Mouse (Mus musculus): ENCODE measurements at regions not wholly inside any gene's neighbourhood (a gene's known extent, or its start where the extent isn't known, plus 50 kb on each side); places are given as distances from the start of the nearest gene placed in this dataset.

DNA sequence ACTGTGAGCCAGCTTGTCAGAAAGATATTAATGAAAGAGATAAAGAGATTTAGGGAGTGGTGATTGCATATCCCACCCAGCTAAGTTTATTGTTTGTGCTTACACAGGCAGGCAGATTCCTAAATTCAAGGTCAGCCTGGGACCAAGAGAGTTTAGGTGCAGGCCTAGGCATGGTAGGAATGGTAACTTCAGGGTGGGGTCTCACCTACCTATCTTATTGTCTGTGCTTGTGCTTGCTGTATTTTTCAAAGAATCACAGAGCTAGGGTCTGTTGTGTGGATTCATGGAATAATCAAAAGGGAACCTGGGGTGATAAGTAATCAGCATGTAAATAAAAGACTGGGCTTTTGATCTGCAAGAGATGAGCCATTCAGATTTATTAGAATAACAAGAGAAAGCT lies 642.4 kb downstream of the Pkhd1 start:
- H3K4me2 ChIP-seq = no peak overlapping the region
- no peak overlapping the region for H3K4me3 ChIP-seq
- H3K9ac ChIP-seq = no peak overlapping the region
- ATAC-seq (ENCODE audit: low FRiP score) = no peak
- no peaks in the 10 kb centered on the region for H3K36me3 ChIP-seq
- 0 out of 2 replicates have a peak, but pooled peaks cover 3% of the 10 kb centered on the region for H3K27me3 ChIP-seq
- no peaks in the 10 kb centered on the region for H3K9me3 ChIP-seq
- H3K4me1 ChIP-seq (replicated peaks) = no peaks in the 10 kb centered on the region
- H3K27ac ChIP-seq = no peak overlapping the region

DNA sequence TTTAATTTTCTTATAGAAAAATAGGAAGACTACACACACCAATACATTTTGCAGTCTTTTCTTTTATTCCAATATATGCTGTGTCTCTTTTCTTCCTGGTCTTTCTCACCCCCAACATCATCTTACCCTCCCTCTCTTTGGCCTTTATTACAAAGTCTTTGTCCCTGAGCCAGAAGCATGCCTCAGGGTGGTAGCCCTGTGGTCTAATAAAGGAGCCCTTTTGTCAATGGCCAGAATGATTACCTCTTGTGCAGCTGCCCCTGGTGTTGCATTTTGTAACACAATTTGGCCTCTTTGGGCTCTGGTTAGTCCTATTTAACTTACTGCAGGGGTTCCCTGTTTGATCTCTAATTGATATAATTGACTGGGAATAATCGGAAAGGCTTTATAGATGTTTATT lies 636.7 kb downstream of the Pkhd1 start:
- Histone ChIP-seq H3K27ac (no peak overlapping the region), H3K9me3 (no peaks in the 10 kb centered on the region), H3K4me2 (no peak overlapping the region), H3K4me1 (replicated peaks) (peaks cover 15% of the 10 kb centered on the region), H3K9ac (no peak overlapping the region), H3K36me3 (no peaks in the 10 kb centered on the region), H3K27me3 (0 out of 2 replicates have a peak, but pooled peaks cover 2% of the 10 kb centered on the region), H3K4me3 (no peak overlapping the region)
- no peak for ATAC-seq (ENCODE audit: low FRiP score)
- 20% methylated on average over 1 of the region's 1 CpGs for WGBS

DNA sequence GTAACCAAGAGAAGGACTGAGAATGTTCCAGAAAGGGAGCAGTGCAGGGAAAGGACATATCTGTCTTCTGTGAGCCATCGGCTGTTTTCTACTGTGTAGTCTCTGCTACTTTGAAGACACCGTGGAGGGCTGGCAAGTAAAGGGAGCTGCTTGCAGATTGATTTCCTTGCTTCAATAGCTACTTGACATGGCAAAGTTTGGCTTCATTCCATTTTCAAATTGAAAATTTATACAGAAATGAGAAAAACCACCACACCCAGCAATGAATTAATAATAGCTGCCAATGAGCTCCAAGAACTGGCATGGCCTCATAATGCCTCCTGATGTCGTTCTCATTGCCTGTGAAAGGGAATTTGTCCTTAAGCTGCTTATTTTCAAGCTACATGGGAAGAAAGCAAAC lies 635.1 kb downstream of the Pkhd1 start:
- Histone ChIP-seq H3K9me3 (no peaks in the 10 kb centered on the region), H3K27ac (no peak overlapping the region), H3K27me3 (0 out of 2 replicates have a peak, but pooled peaks cover 2% of the 10 kb centered on the region), H3K4me3 (no peak overlapping the region), H3K9ac (no peak overlapping the region), H3K4me2 (no peak overlapping the region), H3K4me1 (replicated peaks) (peaks cover 15% of the 10 kb centered on the region), H3K36me3 (no peaks in the 10 kb centered on the region)
- WGBS = 46% methylated on average over 3 of the region's 3 CpGs
- 0 out of 2 replicates have a peak, but pooled peaks have one; percentile 13 for ATAC-seq (ENCODE audit: low FRiP score)

DNA sequence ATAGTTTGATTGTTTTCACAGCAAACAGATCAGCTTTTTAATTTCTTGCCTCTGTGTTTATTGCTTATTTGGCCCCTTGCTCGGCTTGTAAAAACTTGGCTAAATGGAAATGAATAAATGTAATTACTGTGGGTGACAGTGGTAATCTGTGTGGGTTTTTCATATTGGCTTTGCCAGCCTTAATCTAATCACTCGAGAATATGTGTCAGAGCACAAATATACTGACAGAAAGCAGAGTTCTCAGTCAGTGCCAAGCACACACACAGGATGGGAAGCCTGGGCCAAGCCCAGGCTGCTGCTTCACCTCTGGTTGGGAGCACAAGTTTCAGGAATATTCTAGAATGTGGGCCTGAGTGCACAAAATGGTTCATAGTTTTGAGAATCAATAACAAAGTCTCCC lies 634.4 kb downstream of the Pkhd1 start:
- Histone ChIP-seq H3K4me2 (no peak overlapping the region), H3K27ac (no peak overlapping the region), H3K4me1 (replicated peaks) (peaks cover 15% of the 10 kb centered on the region), H3K9ac (no peak overlapping the region), H3K27me3 (0 out of 2 replicates have a peak, but pooled peaks cover 2% of the 10 kb centered on the region), H3K36me3 (no peaks in the 10 kb centered on the region), H3K4me3 (no peak overlapping the region), H3K9me3 (no peaks in the 10 kb centered on the region)
- no peak for ATAC-seq (ENCODE audit: low FRiP score)
- WGBS = 29% methylated on average over 2 of the region's 2 CpGs

DNA sequence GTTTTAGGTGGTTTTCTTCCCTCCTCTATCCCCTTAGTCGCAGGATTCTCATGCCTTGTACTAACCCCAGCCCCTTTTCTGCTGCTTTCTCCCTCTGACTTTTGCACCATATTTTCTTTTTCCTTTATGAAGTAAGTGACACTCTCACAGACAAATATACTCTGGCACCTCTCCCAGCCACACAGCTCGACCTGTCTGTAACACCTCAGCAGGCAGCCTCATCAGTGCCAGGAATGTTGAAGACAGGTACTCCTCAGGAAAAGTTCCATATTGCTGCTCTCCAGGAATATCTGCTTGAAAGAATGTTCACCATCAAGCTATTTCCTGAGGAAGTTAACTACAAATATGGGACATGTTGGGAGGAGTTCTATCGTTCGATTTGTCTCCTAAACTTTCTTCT lies 627.9 kb downstream of the Pkhd1 start:
- no peaks in the 10 kb centered on the region for H3K9me3 ChIP-seq
- no peak for ATAC-seq (ENCODE audit: low FRiP score)
- no peak overlapping the region for H3K27ac ChIP-seq
- no peak overlapping the region for H3K4me3 ChIP-seq
- H3K4me1 ChIP-seq (replicated peaks) = no peaks in the 10 kb centered on the region
- 0 out of 2 replicates have a peak, but pooled peaks cover 2% of the 10 kb centered on the region for H3K27me3 ChIP-seq
- no peak overlapping the region for H3K9ac ChIP-seq
- WGBS = 81% methylated on average over 4 of the region's 4 CpGs
- no peak overlapping the region for H3K4me2 ChIP-seq
- no peaks in the 10 kb centered on the region for H3K36me3 ChIP-seq

Measured in hindbrain, embryonic 13.5 days (tissue).